Mouse (Mus musculus) liver, embryonic 14.5 days (tissue): ENCODE data around the gene Baiap2l2. TPM values are rescaled to one million over a fixed set of nuclear protein-coding genes. Genes with fewer than 3 reads are reported as not detected.

ENCODE experiments used
- ATAC-seq: fragments of 200-750 bp; cut with Nextera tagmentation; 2 replicates; pipeline ENCODE4 v1.8.0; 2017; ENCODE audit warnings: moderate number of reproducible peaks, mild to moderate bottlenecking, moderate library complexity; ENCODE audit not compliant: insufficient read depth
- DNase-seq, 3 experiments: peaks; one replicate each; pipeline ENCODE4 v3.0.0-alpha.2; 2012 to 2013; ENCODE audit warnings: low read depth in 3 of 3, low spot score in 3 of 3
- H3K27ac ChIP-seq: fragments of 300-500 bp; sonication (generic); 2 replicates; pipeline ENCODE4 v1.5.1; 2014; ENCODE audit warnings: moderate library complexity, mild to moderate bottlenecking, control low read depth, inconsistent platforms
- H3K27me3 ChIP-seq: fragments of 300-500 bp; sonication (generic); 2 replicates; pipeline ENCODE4 v1.6.1; 2014; ENCODE audit warnings: mild to moderate bottlenecking, low read length, moderate library complexity; ENCODE audit not compliant: control insufficient read depth, insufficient read depth
- H3K36me3 ChIP-seq: fragments of 300-500 bp; sonication (generic); replicated peaks from 2 replicates; pipeline ENCODE4 v1.6.1; 2014; ENCODE audit warnings: low read depth; ENCODE audit not compliant: control insufficient read depth, insufficient read depth
- H3K4me1 ChIP-seq, 2 experiments: fragments of 200-500 bp in 1 of 2; fragments of 300-500 bp in 1 of 2; sonication (generic) in 1 of 2; replicated peaks; 2 replicates each; pipeline ENCODE4 v1.6.1; 2012 to 2014; ENCODE audit warnings: antibody characterized with exemption in 1 of 2, inconsistent platforms in 1 of 2, low read length in 1 of 2; ENCODE audit not compliant: control insufficient read depth in 2 of 2, insufficient read depth in 2 of 2
- H3K4me2 ChIP-seq: fragments of 300-500 bp; sonication (generic); 2 replicates; pipeline ENCODE4 v1.6.1; 2014; ENCODE audit warnings: low read depth, mild to moderate bottlenecking, control low read depth, moderate library complexity
- H3K4me3 ChIP-seq, 2 experiments: fragments of 200-500 bp in 1 of 2; fragments of 300-500 bp in 1 of 2; sonication (generic) in 1 of 2; 2 replicates each; pipeline ENCODE4 v1.5.1; 2012 to 2014; ENCODE audit warnings: low read depth in 2 of 2, low read length in 2 of 2, mild to moderate bottlenecking in 2 of 2, control low read depth in 1 of 2, inconsistent platforms in 1 of 2, moderate library complexity in 1 of 2; ENCODE audit not compliant: insufficient read depth in 1 of 2
- H3K9ac ChIP-seq: fragments of 300-500 bp; sonication (generic); replicated peaks from 2 replicates; pipeline ENCODE4 v1.6.1; 2014; ENCODE audit warnings: mild to moderate bottlenecking, control low read depth, moderate library complexity
- H3K9me3 ChIP-seq: fragments of 300-500 bp; sonication (generic); 2 replicates; pipeline ENCODE4 v1.6.1; 2016; ENCODE audit warnings: low read length, mixed read lengths; ENCODE audit not compliant: control insufficient read depth
- CTCF ChIP-seq: IDR thresholded peaks from 2 replicates; pipeline ENCODE4 v1.5.1; 2016; ENCODE audit warnings: antibody characterized with exemption, low read depth, control low read depth
- EP300 ChIP-seq: IDR thresholded peaks from 2 replicates; pipeline ENCODE4 v1.6.1; 2016; ENCODE audit warnings: antibody characterized with exemption, low read depth
- WGBS: fragments of 180-500 bp; shearing (Covaris S2); extraction: QIAGEN DNeasy Blood & Tissue Kit; methylation state at CpG from one replicate; pipeline ENCODE4 v1.1.7; 2014; ENCODE audit not compliant: insufficient replicate concordance; 5-methylcytosine and 5-hydroxymethylcytosine counted together
- polyA plus RNA-seq, 2 experiments: library from polyadenylated mRNA; depleted of rRNA in 1 of 2; stranded (reverse) in 1 of 2; unstranded in 1 of 2; fragments of >200 nt; fragmentation: Nextera tagmentation in 1 of 2; extraction: Ambion mirVana in 1 of 2; gene quantifications; 2 replicates each; pipeline versions ENCODE4 v1.2.1 to v1.2.3; 2012 to 2014

Baiap2l2 gene
- polyA plus RNA-seq, 2 experiments, result 1.2 to 3.9 TPM

GRCm38 (mm10) chr15:79289441-79289840 lies 4.1 kb upstream of the Baiap2l2 start:
- TF ChIP-seq EP300 (no peak), CTCF (no peak)
- Histone ChIP-seq H3K4me3 (no peak overlapping the region), H3K36me3 (no peaks in the 10 kb centered on the region), H3K27me3 (no peaks in the 10 kb centered on the region), H3K9ac (no peak overlapping the region), H3K4me2 (no peak overlapping the region), H3K9me3 (no peaks in the 10 kb centered on the region), H3K4me1 (no peaks in the 10 kb centered on the region), H3K27ac (no peak overlapping the region)
- no peak for DNase-seq
- ATAC-seq, result no peak
- 75% methylated on average over 12 of the region's 12 CpGs for WGBS

- TF ChIP-seq EP300, result no peak
- TF ChIP-seq CTCF, result no peak
- H3K36me3 ChIP-seq, result no peaks in the 10 kb centered on the region
- H3K9me3 ChIP-seq, result no peaks in the 10 kb centered on the region
- H3K27me3 ChIP-seq, result no peaks in the 10 kb centered on the region
- no peak overlapping the region for H3K4me3 ChIP-seq
- DNase-seq (no peak), ATAC-seq (no peak)
- H3K27ac ChIP-seq, result no peak overlapping the region
- no peaks in the 10 kb centered on the region for H3K4me1 ChIP-seq
- H3K9ac ChIP-seq, result no peak overlapping the region
- H3K4me2 ChIP-seq, result no peak overlapping the region
- 67% methylated on average over 3 of the region's 3 CpGs for WGBS
Measured at GRCm38 (mm10) chr15:79288387-79288786, 3.0 kb upstream of the Baiap2l2 start.

- peaks cover 0 to 2% of the 10 kb centered on the region in 2 experiments; a peak in 2 of 4 replicates for H3K4me1 ChIP-seq
- TF ChIP-seq CTCF (no peak), EP300 (no peak)
- no peaks in the 10 kb centered on the region for H3K27me3 ChIP-seq
- H3K4me2 ChIP-seq, result no peak overlapping the region
- ATAC-seq, result no peak
- DNase-seq, result no peak
- no peak overlapping the region for H3K27ac ChIP-seq
- no peak overlapping the region for H3K4me3 ChIP-seq
- H3K36me3 ChIP-seq, result no peaks in the 10 kb centered on the region
- WGBS, result 78% methylated on average over 7 of the region's 7 CpGs
- H3K9ac ChIP-seq, result no peak overlapping the region
- no peaks in the 10 kb centered on the region for H3K9me3 ChIP-seq
Measured at GRCm38 (mm10) chr15:79287091-79287490, 1.8 kb upstream of the Baiap2l2 start.

- no peaks in the 10 kb centered on the region for H3K9me3 ChIP-seq
- H3K4me2 ChIP-seq, result no peak overlapping the region
- DNase-seq, result no peak
- 67% methylated on average over 7 of the region's 7 CpGs for WGBS
- ATAC-seq, result no peak
- H3K27me3 ChIP-seq, result no peaks in the 10 kb centered on the region
- peaks cover 8 to 11% of the 10 kb centered on the region in 2 experiments for H3K4me1 ChIP-seq
- H3K4me3 ChIP-seq, result no peak overlapping the region
- H3K36me3 ChIP-seq, result no peaks in the 10 kb centered on the region
- no peak overlapping the region for H3K27ac ChIP-seq
- no peak overlapping the region for H3K9ac ChIP-seq
- TF ChIP-seq EP300 (no peak), CTCF (no peak)
Measured at GRCm38 (mm10) chr15:79286141-79286540, 804 bp upstream of the Baiap2l2 start.

DNA sequence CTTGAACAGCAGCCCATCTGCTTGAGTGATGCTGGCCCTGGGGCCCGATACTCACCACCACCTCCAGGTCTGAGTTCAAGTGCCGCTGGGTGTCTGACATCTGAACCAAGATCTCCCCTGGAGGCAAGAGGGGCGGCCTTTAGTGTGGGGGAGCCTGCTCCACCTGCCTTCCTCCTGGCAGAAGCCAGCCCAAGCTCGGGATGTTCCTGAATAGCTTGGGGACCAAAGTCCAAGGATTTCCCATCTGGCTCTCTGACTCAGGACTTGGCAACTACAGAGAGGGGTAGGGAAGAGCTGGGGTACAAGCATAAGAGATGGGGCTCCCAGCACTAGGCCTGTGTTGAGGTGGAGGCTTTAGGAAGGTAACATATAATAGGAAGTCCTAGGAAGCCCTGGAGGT lies 2.0 kb downstream of the Baiap2l2 start:
- Histone ChIP-seq H3K4me3 (no peak overlapping the region), H3K4me1 (peaks cover 15 to 17% of the 10 kb centered on the region in 2 experiments), H3K27ac (no peak overlapping the region), H3K9ac (no peak overlapping the region), H3K9me3 (no peaks in the 10 kb centered on the region), H3K4me2 (no peak overlapping the region), H3K36me3 (no peaks in the 10 kb centered on the region), H3K27me3 (no peaks in the 10 kb centered on the region)
- no peak for DNase-seq
- no peak for ATAC-seq
- TF ChIP-seq EP300, result no peak
- no peak for TF ChIP-seq CTCF
- 63% methylated on average over 4 of the region's 4 CpGs for WGBS
